Mouse (Mus musculus) gastrocnemius, adult 8-10 months (tissue): ENCODE results near the gene Macf1. TPM values are rescaled to one million over a fixed set of nuclear protein-coding genes. Genes with fewer than 3 reads are reported as not detected.
A peak's percentile ranks its signal among the peaks of the same experiment; 100 is the strongest.
"Not testable (repeated sequence)": the region's sequence is repeated elsewhere in the genome, so short reads cannot be mapped to it uniquely, and the experiment has no call there.

Experiments
- DNase-seq, 2 experiments: peaks; one replicate each; pipeline ENCODE4 v3.0.0; 2022; ENCODE audit warnings: low spot score in 2 of 2
- total RNA-seq, 4 experiments: library from RNA; stranded (reverse); gene quantifications; 2 replicates each; pipeline ENCODE4 v1.2.4; 2022

The Macf1 gene
- total RNA-seq, 4 experiments from 2014 or later, result 49.5 to 63.7 (median 57.9) TPM

- no peak for DNase-seq
These were observed 48.7 kb downstream of the Macf1 start for GRCm38 (mm10) chr4:123635428-123635827.

GRCm38 (mm10) chr4:123634436-123634835 is 49.7 kb downstream of the Macf1 start:
- no peak for DNase-seq

- no peak for DNase-seq
These were observed 50.3 kb downstream of the Macf1 start for GRCm38 (mm10) chr4:123633874-123634273.

GRCm38 (mm10) chr4:123633370-123633769 is 50.8 kb downstream of the Macf1 start:
- peak; percentile 31 to 48 for DNase-seq

- not testable (repeated sequence) for DNase-seq
These were observed 52.0 kb downstream of the Macf1 start for GRCm38 (mm10) chr4:123632116-123632515.

- no peak for DNase-seq
These were observed 52.5 kb downstream of the Macf1 start for GRCm38 (mm10) chr4:123631654-123632053.

GRCm38 (mm10) chr4:123627683-123628082 is 56.5 kb downstream of the Macf1 start:
- DNase-seq, result no peak

- DNase-seq, result no peak
These were observed 58.7 kb downstream of the Macf1 start for GRCm38 (mm10) chr4:123625332-123626072.

GRCm38 (mm10) chr4:123624438-123624837 is 59.7 kb downstream of the Macf1 start:
- DNase-seq, result no peak

- DNase-seq, result no peak
These were observed 60.4 kb downstream of the Macf1 start for GRCm38 (mm10) chr4:123623742-123624151.

GRCm38 (mm10) chr4:123621732-123622131 is 62.4 kb downstream of the Macf1 start:
- DNase-seq, result no peak

- DNase-seq, result no peak
These were observed 66.3 kb downstream of the Macf1 start for GRCm38 (mm10) chr4:123617727-123618389.

GRCm38 (mm10) chr4:123616971-123617370 is 67.2 kb downstream of the Macf1 start:
- DNase-seq, result no peak

GRCm38 (mm10) chr4:123616501-123616900 is 67.7 kb downstream of the Macf1 start:
- no peak for DNase-seq

- DNase-seq, result no peak
These were observed 70.7 kb downstream of the Macf1 start for GRCm38 (mm10) chr4:123613309-123613947.

- no peak for DNase-seq
These were observed 72.2 kb downstream of the Macf1 start for GRCm38 (mm10) chr4:123611940-123612339.

GRCm38 (mm10) chr4:123611241-123611640 is 72.9 kb downstream of the Macf1 start:
- no peak for DNase-seq

- no peak for DNase-seq
These were observed 77.0 kb downstream of the Macf1 start for GRCm38 (mm10) chr4:123607174-123607573.

GRCm38 (mm10) chr4:123605948-123606347 is 78.2 kb downstream of the Macf1 start:
- DNase-seq, result no peak

- no peak for DNase-seq
These were observed 78.9 kb downstream of the Macf1 start for GRCm38 (mm10) chr4:123605309-123605708.

GRCm38 (mm10) chr4:123602700-123603261 is 81.4 kb downstream of the Macf1 start:
- DNase-seq, result no peak

- no peak for DNase-seq
These were observed 83.1 kb downstream of the Macf1 start for GRCm38 (mm10) chr4:123601036-123601435.
